Mouse (Mus musculus) cerebellum, adult 2 months (tissue): ENCODE results near the gene Cavin3.

Experiments used
- CTCF ChIP-seq: fragments of 200-500 bp; IDR thresholded peaks from 2 replicates; pipeline ENCODE4 v1.5.1; 2011; ENCODE audit warnings: low read depth, mild to moderate bottlenecking, control low read depth, low read length, moderate library complexity, borderline replicate concordance; ENCODE audit not compliant: insufficient read depth
- POLR2A ChIP-seq: fragments of 200-500 bp; IDR thresholded peaks from 2 replicates; pipeline ENCODE4 v1.6.1; 2011; ENCODE audit warnings: low read length, control low read depth, borderline replicate concordance; ENCODE audit not compliant: insufficient read depth

- no peak for TF ChIP-seq CTCF
- no peak for TF ChIP-seq POLR2A
Observed at GRCm38 (mm10) chr7:105524222-105524621, 42.1 kb upstream of the Cavin3 start.
